Mouse (Mus musculus) gastrocnemius, postnatal 36 days (tissue): ENCODE measurements around the gene Amh. TPM values are rescaled to one million over a fixed set of nuclear protein-coding genes. Genes with fewer than 3 reads are reported as not detected.
"Not testable (repeated sequence)": the region's sequence is repeated elsewhere in the genome, so short reads cannot be mapped to it uniquely, and the experiment has no call there.

Source experiments
- DNase-seq, 2 experiments: peaks; one replicate each; pipeline ENCODE4 v3.0.0; 2022
- intact Hi-C: fragments of 180-260 bp; cut with DNase I; formaldehyde crosslinking; loops from one replicate; pipeline ENCODE4 v1.15.1; 2025
- total RNA-seq, 2 experiments: library from RNA; stranded (reverse); gene quantifications; 2 replicates each; pipeline ENCODE4 v1.2.3; 2021

Gene Amh
- total RNA-seq, 2 experiments from 2014 or later, result 0.25 to 0.41 TPM

- intact Hi-C loops, result loop anchor here (2.0 kb wide), 1 partner anchor 53 kb away; no protein-coding TSS in a partner anchor
- DNase-seq, result no peak
Measured at GRCm38 (mm10) chr10:80823847-80824643, 19.0 kb downstream of the Amh start.

- intact Hi-C loops, result no loop called here
Measured at GRCm38 (mm10) chr10:80824827-80825226, 19.8 kb downstream of the Amh start.

GRCm38 (mm10) chr10:80826151-80827062 lies 21.4 kb downstream of the Amh start, which contains the start of gene Oaz1:
Gene Oaz1 (plus strand): TSS chr10:80826656.
- intact Hi-C loops, result no loop called here
- DNase-seq, result peak; percentile 97 to 99

More at GRCm38 (mm10) chr10:80824827-80825226, 19.8 kb downstream of the Amh start:
- no peak for DNase-seq

- no peak for DNase-seq
- intact Hi-C loops, result no loop called here
Measured at GRCm38 (mm10) chr10:80827063-80827869, 22.2 kb downstream of the Amh start.

DNA sequence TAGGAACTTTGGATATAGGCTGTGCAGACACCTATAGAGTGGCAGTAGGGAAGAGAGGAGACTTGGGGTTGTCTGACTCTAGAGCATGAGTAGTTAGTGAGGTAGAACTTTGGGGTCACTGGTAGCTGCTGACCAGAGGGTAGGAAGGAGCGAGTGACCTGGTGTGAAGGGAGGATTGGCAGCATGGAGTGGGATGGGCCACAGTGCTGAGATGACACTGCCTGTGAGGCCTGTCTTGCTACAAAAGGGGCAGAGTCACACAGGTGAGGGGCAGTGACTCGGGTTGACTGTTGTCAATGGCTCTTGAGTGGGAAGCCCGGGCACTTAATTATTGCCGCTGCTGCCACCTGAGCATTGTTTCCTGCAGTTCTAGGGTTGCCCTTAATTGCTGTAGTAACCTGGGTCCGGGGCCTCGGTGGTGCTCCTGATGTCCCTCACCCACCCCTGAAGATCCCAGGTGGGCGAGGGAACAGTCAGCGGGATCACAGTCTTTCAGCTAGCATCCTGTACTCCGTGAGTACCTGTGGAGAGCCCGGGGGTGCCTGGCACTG lies 22.9 kb downstream of the Amh start:
- DNase-seq, result no peak
- intact Hi-C loops, result no loop called here

GRCm38 (mm10) chr10:80828587-80828986 lies 23.5 kb downstream of the Amh start:
- intact Hi-C loops, DNase-seq: not testable (repeated sequence)

- no peak for DNase-seq
- intact Hi-C loops, result no loop called here
Measured at GRCm38 (mm10) chr10:80829359-80830278, 24.6 kb downstream of the Amh start.

- peak in 1 of 2 experiments; percentile 45 for DNase-seq
- intact Hi-C loops, result no loop called here
Measured at GRCm38 (mm10) chr10:80831136-80831535, 26.1 kb downstream of the Amh start.

- no peak for DNase-seq
- intact Hi-C loops, result no loop called here
Measured at GRCm38 (mm10) chr10:80832818-80833217, 27.8 kb downstream of the Amh start.

- no peak for DNase-seq
- intact Hi-C loops, result no loop called here
Measured at GRCm38 (mm10) chr10:80835617-80836016, 30.6 kb downstream of the Amh start.

DNA sequence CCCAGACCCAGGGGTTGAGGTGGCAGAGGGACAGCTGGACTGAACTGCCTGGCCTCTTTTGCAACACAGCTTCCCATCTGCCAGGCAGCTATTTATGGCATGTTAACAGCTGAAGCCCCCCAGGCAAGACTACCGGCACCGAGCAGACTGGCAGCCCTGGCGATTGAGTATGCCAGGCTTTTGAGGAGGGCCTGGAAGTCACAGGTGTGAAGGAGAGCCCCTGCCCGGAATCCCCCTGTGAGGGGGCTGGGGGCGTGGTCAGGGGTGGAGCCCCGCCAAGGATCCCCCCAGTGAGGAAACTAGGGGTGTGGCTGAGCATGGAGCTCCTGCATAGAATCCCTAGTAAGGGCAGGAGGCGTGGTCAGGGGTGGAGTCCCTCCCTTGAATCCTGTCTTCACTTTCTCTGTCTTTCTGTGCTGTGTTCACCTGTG lies 31.9 kb downstream of the Amh start:
- intact Hi-C loops, result no loop called here
- DNase-seq, result no peak

DNA sequence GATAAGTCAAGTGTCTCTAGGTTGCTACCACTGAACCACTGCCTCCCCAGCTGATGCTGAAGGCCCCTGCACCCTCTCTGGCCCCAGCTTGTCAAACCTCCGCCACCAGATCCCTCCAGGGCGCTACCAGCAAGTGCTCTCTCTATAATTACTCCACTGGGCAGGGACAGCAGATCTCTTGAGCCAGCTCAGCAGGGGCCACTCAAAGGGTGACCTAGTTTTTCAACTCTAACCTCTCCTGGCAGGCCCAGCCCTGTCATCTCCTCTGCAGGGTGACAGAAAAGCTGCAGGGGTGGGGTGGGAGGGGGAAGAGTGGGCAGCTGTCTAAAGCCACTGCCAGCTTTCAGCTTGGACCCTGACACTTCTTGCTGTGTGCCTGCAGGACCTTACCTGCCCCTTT lies 32.8 kb downstream of the Amh start:
- intact Hi-C loops, result no loop called here
- DNase-seq, result no peak

DNA sequence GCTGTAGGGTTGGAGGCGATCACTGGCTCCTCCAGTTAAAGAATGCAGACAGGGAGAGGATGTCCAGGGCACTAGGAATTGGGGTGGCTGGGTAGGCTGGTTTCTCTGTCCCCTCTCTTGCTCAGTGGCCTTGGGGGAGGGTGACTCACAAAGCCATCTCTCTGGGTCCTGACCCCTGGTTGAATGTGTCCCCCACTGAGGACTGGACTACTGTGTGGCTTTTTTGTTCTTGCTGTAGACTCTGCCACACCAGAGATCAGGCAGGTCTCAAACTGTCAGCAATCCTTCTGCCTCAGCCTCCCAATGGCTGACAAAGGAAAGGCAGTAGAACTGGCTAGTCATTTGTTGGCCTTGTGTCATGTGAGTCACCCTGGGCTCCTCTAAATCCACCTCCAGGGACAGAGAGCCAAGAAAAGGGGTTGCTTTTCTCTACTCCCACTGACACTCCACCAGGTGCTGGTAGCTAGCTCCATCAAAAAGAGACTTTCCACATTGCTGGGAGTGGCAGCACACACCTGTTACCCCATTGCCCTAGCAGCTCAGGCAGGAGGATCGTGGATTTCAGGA lies 33.4 kb downstream of the Amh start:
- intact Hi-C loops, result no loop called here
- no peak for DNase-seq

DNA sequence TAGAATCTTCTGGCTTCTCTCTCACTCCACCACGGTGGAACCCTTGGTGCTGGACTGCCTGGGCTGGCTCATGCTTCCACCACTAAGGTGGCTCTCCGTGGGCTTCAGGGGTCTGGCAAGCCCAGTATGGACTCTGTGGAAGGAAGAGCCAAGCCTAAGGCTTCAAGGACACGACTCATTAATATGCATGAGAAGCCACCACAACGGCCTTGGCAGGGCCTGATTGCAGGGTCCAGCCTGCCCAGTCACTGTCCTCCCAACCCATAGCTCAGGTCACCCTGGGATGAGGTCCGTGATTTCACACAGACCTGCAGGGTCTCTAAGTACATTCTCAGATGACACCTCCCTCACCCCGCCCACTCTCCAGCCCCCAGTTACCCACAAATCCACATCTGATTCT lies 34.8 kb downstream of the Amh start:
- intact Hi-C loops, result no loop called here
- DNase-seq, result no peak

DNA sequence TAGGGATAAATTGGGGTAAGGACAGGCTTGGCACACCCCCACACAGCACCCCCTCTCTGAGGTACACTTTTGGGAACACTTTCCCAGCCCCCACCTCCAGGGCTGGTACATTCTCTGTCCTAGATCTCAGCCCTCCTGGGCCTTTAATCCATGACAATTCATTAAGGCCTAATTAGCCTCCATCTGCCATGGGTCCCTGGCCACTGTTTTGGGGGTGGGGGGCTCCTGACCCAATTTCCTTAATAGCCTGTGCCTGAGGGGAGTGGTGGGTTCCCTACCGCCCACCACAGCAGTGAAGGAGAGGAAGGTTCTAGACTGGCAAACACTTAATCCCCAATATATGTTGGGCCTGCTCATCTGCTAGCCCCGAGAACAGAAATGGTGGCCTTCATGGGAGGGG lies 36.6 kb downstream of the Amh start:
- DNase-seq, result no peak
- intact Hi-C loops, result no loop called here

GRCm38 (mm10) chr10:80842334-80842733 lies 37.3 kb downstream of the Amh start:
- intact Hi-C loops, result no loop called here

GRCm38 (mm10) chr10:80843087-80843930 lies 38.3 kb downstream of the Amh start:
- DNase-seq, result no peak
- intact Hi-C loops, result no loop called here

More at GRCm38 (mm10) chr10:80842334-80842733, 37.3 kb downstream of the Amh start:
- DNase-seq, result no peak
